Mouse (Mus musculus): ENCODE data around the gene Rasgef1c. TPM values are rescaled to one million over a fixed set of nuclear protein-coding genes. Genes with fewer than 3 reads are reported as not detected.

Gene Rasgef1c
- polyA plus RNA-seq, 1 experiment: 0.13 TPM

DNA sequence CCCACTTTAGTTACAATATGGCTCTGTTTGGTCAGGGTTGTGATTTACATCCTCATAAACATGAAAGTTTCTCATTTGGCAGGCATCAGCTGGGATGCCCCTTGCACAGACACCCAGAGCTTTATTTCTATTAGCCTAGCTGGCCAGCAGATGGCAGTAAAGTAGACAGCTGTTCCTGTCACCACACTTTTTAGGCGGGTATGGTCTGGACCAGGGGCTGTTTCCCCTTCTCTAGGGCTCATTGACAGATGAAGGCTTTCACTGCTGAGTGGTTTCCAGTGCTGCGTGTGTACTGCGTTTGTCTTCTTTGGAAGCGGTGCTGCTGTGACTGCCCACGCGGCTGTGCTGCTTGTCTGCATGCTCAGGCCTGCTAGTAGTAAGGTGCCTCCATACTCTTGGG lies 29.7 kb upstream of the Rasgef1c start:
- no peaks in the 10 kb centered on the region for H3K27me3 ChIP-seq (ENCODE audit: control insufficient read depth, insufficient read depth, low read length)
- TF ChIP-seq POLR2A (IDR thresholded peaks at IDR 0.05; ENCODE audit: control insufficient read depth, extremely low read depth, insufficient read depth, low read length, poor library complexity): no peak
- 0 out of 2 replicates have a peak, but pooled peaks have one; percentile 28 for TF ChIP-seq CTCF (IDR thresholded peaks at IDR 0.05; ENCODE audit: borderline replicate concordance, control insufficient read depth, extremely low read depth, insufficient read depth, low read length, poor library complexity)
- H3K4me1 ChIP-seq (replicated peaks; ENCODE audit: control insufficient read depth, insufficient read depth, low read length): no peaks in the 10 kb centered on the region
- H3K4me3 ChIP-seq (ENCODE audit: control insufficient read depth, insufficient read depth, low read length): no peak overlapping the region
- DNase-seq: peak; percentile 47
- peaks cover 54% of the 10 kb centered on the region for H3K36me3 ChIP-seq (ENCODE audit: control insufficient read depth, insufficient read depth, low read length)
- no peak overlapping the region for H3K27ac ChIP-seq (ENCODE audit: control insufficient read depth, insufficient read depth, low read length)
- WGBS: 64% methylated on average over 6 of the region's 6 CpGs

DNA sequence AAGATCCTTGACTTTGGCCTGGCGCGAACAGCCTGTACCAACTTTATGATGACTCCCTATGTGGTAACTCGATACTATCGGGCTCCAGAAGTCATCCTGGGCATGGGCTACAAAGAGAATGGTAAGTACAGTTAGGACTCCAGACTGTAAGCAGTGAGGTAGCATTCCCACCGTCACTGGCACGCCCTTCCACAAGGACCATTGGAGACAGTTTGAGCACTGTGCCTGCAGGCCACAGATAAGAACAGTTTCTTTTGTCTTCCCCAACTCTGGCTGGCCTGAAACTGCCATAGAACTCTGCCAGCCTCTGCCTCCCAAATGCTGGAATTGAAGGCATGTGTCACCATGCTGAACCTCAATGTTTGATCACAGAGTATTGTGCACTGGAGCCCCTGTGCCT lies 28.9 kb upstream of the Rasgef1c start:
- H3K36me3 ChIP-seq (ENCODE audit: control insufficient read depth, insufficient read depth, low read length): peaks cover 47% of the 10 kb centered on the region
- H3K27me3 ChIP-seq (ENCODE audit: control insufficient read depth, insufficient read depth, low read length): no peaks in the 10 kb centered on the region

DNA sequence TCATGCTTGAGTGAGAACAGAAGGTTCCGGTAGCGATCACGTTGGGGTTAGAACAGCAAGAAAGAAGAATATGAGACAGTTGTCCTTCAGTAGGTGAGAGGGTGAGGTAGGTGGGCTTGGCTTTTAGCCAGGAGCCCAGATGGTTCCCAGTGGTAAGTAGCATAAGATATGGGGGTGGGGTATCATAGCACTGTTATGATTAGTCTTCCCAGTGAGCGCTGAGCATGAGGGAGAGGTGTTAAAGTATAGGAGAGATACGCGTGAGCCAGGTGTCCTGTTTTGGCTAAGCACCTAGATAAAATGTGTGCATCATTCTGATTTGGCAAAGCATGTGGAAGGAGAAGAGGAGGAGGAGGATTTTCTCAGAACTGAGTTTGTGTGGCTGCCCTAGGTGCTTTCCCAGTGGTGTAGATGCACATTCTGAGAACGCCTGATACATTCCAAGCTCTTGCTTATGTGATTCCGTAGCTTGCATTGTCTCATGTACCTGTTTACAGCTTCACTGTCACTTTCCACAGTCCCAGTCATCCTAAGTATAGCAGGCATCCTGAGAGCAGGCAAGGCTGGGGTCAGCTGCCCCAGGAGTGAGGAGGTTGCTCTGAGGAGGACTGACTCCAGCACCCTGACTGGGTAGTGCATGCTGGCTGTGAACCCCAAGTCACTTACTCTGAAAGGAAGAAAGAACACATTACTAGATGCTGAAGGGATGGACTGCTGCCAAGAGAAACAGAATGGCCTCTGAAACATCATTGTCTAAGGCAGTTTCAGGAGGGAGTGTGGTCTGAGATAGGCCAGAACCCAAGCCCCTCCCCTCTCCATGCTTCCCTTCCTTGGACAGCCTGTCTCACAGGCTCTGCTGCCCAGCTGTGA lies 24.5 kb upstream of the Rasgef1c start:
- no peak overlapping the region for H3K27ac ChIP-seq (ENCODE audit: control insufficient read depth, insufficient read depth, low read length)
- DNase-seq: no peak
- 93% methylated on average over 8 of the region's 8 CpGs for WGBS
- no peak overlapping the region for H3K4me3 ChIP-seq (ENCODE audit: control insufficient read depth, insufficient read depth, low read length)
- H3K4me1 ChIP-seq (replicated peaks; ENCODE audit: control insufficient read depth, insufficient read depth, low read length): no peaks in the 10 kb centered on the region
- peaks cover 41% of the 10 kb centered on the region for H3K36me3 ChIP-seq (ENCODE audit: control insufficient read depth, insufficient read depth, low read length)
- TF ChIP-seq CTCF (IDR thresholded peaks at IDR 0.05; ENCODE audit: borderline replicate concordance, control insufficient read depth, extremely low read depth, insufficient read depth, low read length, poor library complexity) (no peak), POLR2A (IDR thresholded peaks at IDR 0.05; ENCODE audit: control insufficient read depth, extremely low read depth, insufficient read depth, low read length, poor library complexity) (no peak)
- no peaks in the 10 kb centered on the region for H3K27me3 ChIP-seq (ENCODE audit: control insufficient read depth, insufficient read depth, low read length)

More for the DNA sequence above, 28.9 kb upstream of the Rasgef1c start:
- no peaks in the 10 kb centered on the region for H3K4me1 ChIP-seq (replicated peaks; ENCODE audit: control insufficient read depth, insufficient read depth, low read length)
- TF ChIP-seq POLR2A (IDR thresholded peaks at IDR 0.05; ENCODE audit: control insufficient read depth, extremely low read depth, insufficient read depth, low read length, poor library complexity) (no peak), CTCF (IDR thresholded peaks at IDR 0.05; ENCODE audit: borderline replicate concordance, control insufficient read depth, extremely low read depth, insufficient read depth, low read length, poor library complexity) (no peak)
- H3K27ac ChIP-seq (ENCODE audit: control insufficient read depth, insufficient read depth, low read length): no peak overlapping the region
- no peak overlapping the region for H3K4me3 ChIP-seq (ENCODE audit: control insufficient read depth, insufficient read depth, low read length)
- 96% methylated on average over 6 of the region's 6 CpGs for WGBS
- DNase-seq: no peak

DNA sequence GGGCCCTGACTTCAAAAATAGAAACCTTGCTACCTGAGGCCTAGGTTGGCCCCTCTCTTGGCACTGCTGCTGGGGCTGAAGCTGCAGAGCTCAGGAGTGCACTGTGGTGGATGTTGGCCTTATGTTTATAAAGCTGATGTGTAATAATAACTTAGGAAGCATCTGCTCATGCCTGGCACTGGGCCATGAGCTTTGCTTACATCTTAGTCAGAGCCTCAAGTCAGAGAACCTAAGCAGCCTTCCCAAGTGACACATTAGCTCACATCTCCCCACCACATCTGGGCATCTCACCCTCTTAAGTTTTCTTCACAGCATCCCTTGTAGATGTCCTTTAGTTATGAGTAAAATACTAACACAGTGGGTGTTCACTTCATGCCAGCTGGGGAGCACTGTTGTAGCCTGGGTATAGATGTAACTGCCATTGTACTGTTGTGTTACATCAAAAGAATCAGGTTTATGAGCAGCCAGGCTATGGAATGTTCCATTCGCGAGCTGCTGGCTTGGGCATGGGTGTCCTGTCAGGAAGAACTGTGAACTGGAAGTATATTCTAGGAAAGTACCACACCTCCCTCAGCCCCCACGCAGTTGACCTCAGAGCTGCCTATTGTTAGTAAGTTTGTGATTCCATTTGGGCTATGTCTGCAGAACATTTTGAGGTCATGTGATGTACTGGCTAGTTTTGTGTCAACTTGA lies 21.5 kb upstream of the Rasgef1c start:
- WGBS: 94% methylated on average over 3 of the region's 3 CpGs
- Histone ChIP-seq H3K36me3 (ENCODE audit: control insufficient read depth, insufficient read depth, low read length) (peaks cover 29% of the 10 kb centered on the region), H3K27me3 (ENCODE audit: control insufficient read depth, insufficient read depth, low read length) (no peaks in the 10 kb centered on the region), H3K27ac (ENCODE audit: control insufficient read depth, insufficient read depth, low read length) (no peak overlapping the region), H3K4me3 (ENCODE audit: control insufficient read depth, insufficient read depth, low read length) (no peak overlapping the region), H3K4me1 (replicated peaks; ENCODE audit: control insufficient read depth, insufficient read depth, low read length) (no peaks in the 10 kb centered on the region)
- TF ChIP-seq CTCF (IDR thresholded peaks at IDR 0.05; ENCODE audit: borderline replicate concordance, control insufficient read depth, extremely low read depth, insufficient read depth, low read length, poor library complexity) (no peak), POLR2A (IDR thresholded peaks at IDR 0.05; ENCODE audit: control insufficient read depth, extremely low read depth, insufficient read depth, low read length, poor library complexity) (no peak)
- DNase-seq: no peak

DNA sequence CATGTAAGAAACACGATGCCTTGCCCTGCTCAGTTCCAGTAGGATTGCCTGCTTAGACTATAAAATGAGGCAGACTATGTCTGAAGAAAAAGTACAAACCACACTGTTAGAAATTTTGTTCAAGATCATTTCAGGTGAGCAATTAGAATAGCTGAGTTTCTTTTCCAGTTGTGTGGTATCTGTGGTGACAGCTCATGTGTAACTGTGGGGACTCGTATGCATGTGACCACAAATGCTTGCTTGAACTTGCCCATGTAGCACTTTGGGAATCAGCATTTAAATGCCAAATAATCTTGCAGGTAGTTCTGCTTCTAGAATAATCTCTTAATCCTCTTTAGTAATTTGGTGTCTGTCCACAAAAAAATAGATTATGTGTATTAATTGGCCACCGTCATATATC lies 18.2 kb upstream of the Rasgef1c start:
- Histone ChIP-seq H3K27me3 (ENCODE audit: control insufficient read depth, insufficient read depth, low read length) (no peaks in the 10 kb centered on the region), H3K4me3 (ENCODE audit: control insufficient read depth, insufficient read depth, low read length) (no peak overlapping the region), H3K4me1 (replicated peaks; ENCODE audit: control insufficient read depth, insufficient read depth, low read length) (no peaks in the 10 kb centered on the region), H3K27ac (ENCODE audit: control insufficient read depth, insufficient read depth, low read length) (no peak overlapping the region), H3K36me3 (ENCODE audit: control insufficient read depth, insufficient read depth, low read length) (peaks cover 29% of the 10 kb centered on the region)
- TF ChIP-seq POLR2A (IDR thresholded peaks at IDR 0.05; ENCODE audit: control insufficient read depth, extremely low read depth, insufficient read depth, low read length, poor library complexity) (no peak), CTCF (IDR thresholded peaks at IDR 0.05; ENCODE audit: borderline replicate concordance, control insufficient read depth, extremely low read depth, insufficient read depth, low read length, poor library complexity) (no peak)
- WGBS: 81% methylated on average over 3 of the region's 3 CpGs
- no peak for DNase-seq

DNA sequence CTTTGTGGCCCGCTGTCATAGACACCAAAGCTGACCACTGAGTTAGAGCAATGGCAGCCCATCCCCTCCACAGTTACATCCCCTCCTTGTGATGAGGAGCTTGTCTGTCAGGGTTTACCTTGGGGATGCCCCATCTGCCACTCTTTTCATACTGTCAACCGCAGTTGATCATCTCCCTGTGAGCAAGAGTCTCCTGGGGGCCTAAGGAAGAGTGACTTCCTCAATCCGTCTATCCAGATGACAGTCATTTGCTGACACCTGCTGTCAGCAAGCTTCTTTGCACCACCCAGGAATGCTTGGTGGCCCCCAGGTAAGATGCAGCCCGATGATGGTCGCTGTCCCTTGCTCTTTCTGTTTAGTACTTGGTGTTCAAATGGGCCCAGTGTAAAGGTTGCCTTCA lies 13.2 kb upstream of the Rasgef1c start:
- peaks cover 1% of the 10 kb centered on the region for H3K36me3 ChIP-seq (ENCODE audit: control insufficient read depth, insufficient read depth, low read length)
- WGBS: 92% methylated on average over 5 of the region's 5 CpGs

More for the DNA sequence above, 13.2 kb upstream of the Rasgef1c start:
- Histone ChIP-seq H3K4me1 (replicated peaks; ENCODE audit: control insufficient read depth, insufficient read depth, low read length) (no peaks in the 10 kb centered on the region), H3K27ac (ENCODE audit: control insufficient read depth, insufficient read depth, low read length) (no peak overlapping the region), H3K27me3 (ENCODE audit: control insufficient read depth, insufficient read depth, low read length) (no peaks in the 10 kb centered on the region), H3K4me3 (ENCODE audit: control insufficient read depth, insufficient read depth, low read length) (no peak overlapping the region)
- DNase-seq: no peak
- TF ChIP-seq POLR2A (IDR thresholded peaks at IDR 0.05; ENCODE audit: control insufficient read depth, extremely low read depth, insufficient read depth, low read length, poor library complexity) (no peak), CTCF (IDR thresholded peaks at IDR 0.05; ENCODE audit: borderline replicate concordance, control insufficient read depth, extremely low read depth, insufficient read depth, low read length, poor library complexity) (no peak)
